Mouse (Mus musculus): ENCODE results near the gene Megf9. TPM values are rescaled to one million over a fixed set of nuclear protein-coding genes. Genes with fewer than 3 reads are reported as not detected.

The Megf9 gene
- polyA plus RNA-seq, 1 experiment from 2014 or later = 5.9 TPM

DNA sequence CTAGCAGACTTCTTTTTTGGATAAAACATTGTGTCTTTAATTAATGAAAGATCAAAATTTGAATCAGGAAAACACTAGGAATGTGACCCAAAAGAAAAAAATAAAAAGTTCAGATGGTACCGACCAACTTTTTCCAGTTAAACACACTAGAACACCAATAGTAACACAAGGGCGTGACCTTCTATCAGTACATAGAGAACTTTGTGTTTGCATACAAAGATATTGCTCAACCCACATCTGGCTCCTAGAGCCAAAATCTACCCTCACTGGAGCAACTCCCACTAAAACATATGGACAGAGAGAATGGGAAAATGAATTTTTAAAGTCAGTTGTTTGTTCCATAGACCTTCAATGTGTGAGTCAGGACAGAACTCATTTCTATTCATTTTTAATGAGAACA, 50.7 kb downstream of the Megf9 start:
- H3K9me3 ChIP-seq (replicated peaks; ENCODE audit: control insufficient read depth, low read length) = no peaks in the 10 kb centered on the region
- 75% methylated on average over 2 of the region's 2 CpGs for WGBS (ENCODE audit: insufficient replicate concordance)
- no peak overlapping the region for H3K4me3 ChIP-seq (ENCODE audit: low read depth, low read length)
- H3K36me3 ChIP-seq (ENCODE audit: control insufficient read depth, insufficient read depth, low read length) = no peaks in the 10 kb centered on the region
- no peak overlapping the region for H3K27ac ChIP-seq (ENCODE audit: low read depth, low read length)
- H3K27me3 ChIP-seq (ENCODE audit: control insufficient read depth, insufficient read depth, low read length) = no peaks in the 10 kb centered on the region
- no peak for ATAC-seq (replicated peaks; ENCODE audit: insufficient number of reproducible peaks, low FRiP score, low TSS enrichment)
- H3K4me2 ChIP-seq = no peak overlapping the region
- H3K4me1 ChIP-seq (ENCODE audit: control insufficient read depth, insufficient read depth, low read length) = no peaks in the 10 kb centered on the region
- no peak overlapping the region for H3K9ac ChIP-seq (ENCODE audit: low read depth, low read length)

DNA sequence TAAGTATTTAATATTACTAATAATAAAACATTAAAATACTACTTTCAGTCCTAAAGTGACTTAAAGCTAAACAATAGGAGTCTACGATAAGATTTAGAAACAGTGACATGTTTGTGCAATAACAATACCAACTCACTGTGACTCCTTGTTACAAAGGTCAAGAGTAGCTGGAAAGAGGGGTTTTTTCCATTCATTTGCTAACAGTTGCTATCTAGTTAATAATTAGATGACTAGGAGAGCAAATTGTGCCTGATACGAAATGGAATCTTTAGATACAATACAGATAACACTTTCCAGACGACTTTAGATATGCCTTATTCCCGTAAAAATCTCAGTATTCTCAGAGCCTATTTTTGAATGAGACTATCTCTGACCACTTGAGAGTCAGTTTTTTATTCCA, 52.9 kb downstream of the Megf9 start:
- Histone ChIP-seq H3K27me3 (ENCODE audit: control insufficient read depth, insufficient read depth, low read length) (no peaks in the 10 kb centered on the region), H3K36me3 (ENCODE audit: control insufficient read depth, insufficient read depth, low read length) (no peaks in the 10 kb centered on the region), H3K4me3 (ENCODE audit: low read depth, low read length) (no peak overlapping the region), H3K9me3 (replicated peaks; ENCODE audit: control insufficient read depth, low read length) (no peaks in the 10 kb centered on the region), H3K27ac (ENCODE audit: low read depth, low read length) (no peak overlapping the region), H3K9ac (ENCODE audit: low read depth, low read length) (no peak overlapping the region), H3K4me2 (no peak overlapping the region), H3K4me1 (ENCODE audit: control insufficient read depth, insufficient read depth, low read length) (no peaks in the 10 kb centered on the region)
- 72% methylated on average over 4 of the region's 4 CpGs for WGBS (ENCODE audit: insufficient replicate concordance)
- ATAC-seq (replicated peaks; ENCODE audit: insufficient number of reproducible peaks, low FRiP score, low TSS enrichment) = no peak

DNA sequence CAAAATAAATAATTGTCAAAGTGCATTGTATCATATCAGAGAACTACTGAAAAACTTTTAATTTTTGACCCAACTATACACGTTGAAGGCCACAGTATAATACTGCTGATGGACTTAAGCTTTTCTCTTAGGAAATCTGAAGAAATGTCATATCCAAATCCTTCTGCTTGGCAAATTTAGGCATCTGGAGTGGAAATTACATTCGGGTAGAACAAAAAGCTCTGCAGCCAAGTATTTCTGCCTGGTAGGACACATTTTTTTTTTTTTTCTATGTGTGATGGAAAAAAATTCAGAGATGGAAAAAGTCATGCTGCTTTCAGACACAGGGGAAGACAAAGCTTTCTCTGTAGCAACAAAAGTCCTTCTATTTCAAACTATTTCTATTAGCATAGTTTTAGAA, 63.4 kb downstream of the Megf9 start:
- no peak overlapping the region for H3K4me3 ChIP-seq (ENCODE audit: low read depth, low read length)
- H3K36me3 ChIP-seq (ENCODE audit: control insufficient read depth, insufficient read depth, low read length) = no peaks in the 10 kb centered on the region
- no peak overlapping the region for H3K4me2 ChIP-seq
- ATAC-seq (replicated peaks; ENCODE audit: insufficient number of reproducible peaks, low FRiP score, low TSS enrichment) = no peak
- H3K9me3 ChIP-seq (replicated peaks; ENCODE audit: control insufficient read depth, low read length) = no peaks in the 10 kb centered on the region
- no peaks in the 10 kb centered on the region for H3K27me3 ChIP-seq (ENCODE audit: control insufficient read depth, insufficient read depth, low read length)
- H3K9ac ChIP-seq (ENCODE audit: low read depth, low read length) = no peak overlapping the region
- no peak overlapping the region for H3K27ac ChIP-seq (ENCODE audit: low read depth, low read length)
- H3K4me1 ChIP-seq (ENCODE audit: control insufficient read depth, insufficient read depth, low read length) = no peaks in the 10 kb centered on the region
- WGBS (ENCODE audit: insufficient replicate concordance) = 75% methylated on average over 2 of the region's 2 CpGs

DNA sequence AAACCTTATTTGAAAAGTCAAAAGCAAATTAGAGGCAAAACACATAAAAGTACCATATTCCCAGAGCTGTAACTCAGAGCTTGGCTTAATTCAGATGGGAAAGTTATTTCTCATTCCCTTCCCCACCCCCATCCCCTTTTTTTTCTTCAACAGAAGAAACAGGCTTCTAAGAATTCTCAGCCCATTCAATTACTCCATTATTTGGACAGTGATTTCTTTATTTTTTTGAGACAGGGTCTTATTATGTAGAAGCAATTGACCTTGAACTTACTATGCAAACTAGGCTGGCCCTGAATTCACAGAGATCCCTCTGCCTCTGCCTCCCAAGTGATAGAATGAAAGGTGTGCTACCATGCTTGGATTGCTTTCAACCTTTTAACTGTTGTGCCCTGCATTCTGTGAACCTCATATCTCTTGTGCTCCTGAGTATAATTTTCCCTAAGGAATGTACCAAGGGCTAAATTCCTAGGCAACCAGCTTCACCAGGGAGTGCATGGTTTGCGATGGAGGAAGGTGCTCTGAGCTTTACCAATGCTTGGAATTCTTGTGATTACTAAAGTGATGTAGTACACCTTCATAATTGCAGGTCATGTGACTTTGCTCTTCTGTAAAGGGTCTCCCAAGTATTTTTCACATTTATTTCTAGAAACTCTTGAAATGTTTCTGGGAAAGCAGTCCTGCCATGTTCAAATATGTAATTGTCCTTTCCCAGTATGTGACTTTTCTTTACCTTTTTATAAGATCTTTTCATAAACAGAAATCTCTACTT, 68.7 kb downstream of the Megf9 start:
- H3K27me3 ChIP-seq (ENCODE audit: control insufficient read depth, insufficient read depth, low read length) = no peaks in the 10 kb centered on the region
- H3K4me1 ChIP-seq (ENCODE audit: control insufficient read depth, insufficient read depth, low read length) = no peaks in the 10 kb centered on the region
- ATAC-seq (replicated peaks; ENCODE audit: insufficient number of reproducible peaks, low FRiP score, low TSS enrichment) = no peak
- no peak overlapping the region for H3K4me2 ChIP-seq
- 83% methylated on average over 1 of the region's 1 CpGs for WGBS (ENCODE audit: insufficient replicate concordance)
- H3K36me3 ChIP-seq (ENCODE audit: control insufficient read depth, insufficient read depth, low read length) = no peaks in the 10 kb centered on the region
- H3K9ac ChIP-seq (ENCODE audit: low read depth, low read length) = no peak overlapping the region
- no peak overlapping the region for H3K27ac ChIP-seq (ENCODE audit: low read depth, low read length)
- H3K9me3 ChIP-seq (replicated peaks; ENCODE audit: control insufficient read depth, low read length) = no peaks in the 10 kb centered on the region
- no peak overlapping the region for H3K4me3 ChIP-seq (ENCODE audit: low read depth, low read length)

DNA sequence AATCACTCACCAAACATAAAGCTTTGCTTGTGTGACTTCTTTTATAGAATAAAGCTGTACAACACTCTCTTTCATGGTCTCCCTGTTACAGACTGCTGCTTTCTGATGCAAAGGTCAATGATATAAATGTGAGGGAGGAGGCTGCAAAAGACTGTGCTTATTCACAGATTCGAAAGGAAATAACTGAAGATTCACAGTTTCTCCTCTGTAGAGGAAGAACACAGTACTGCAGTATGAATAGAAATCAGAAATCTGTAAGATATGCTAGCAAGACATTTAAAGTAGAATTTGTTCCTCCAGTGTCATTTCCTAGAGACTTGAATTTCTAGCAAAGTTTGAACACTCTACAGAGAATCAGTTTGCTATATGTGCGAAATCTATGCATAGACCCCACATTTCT, 71.5 kb downstream of the Megf9 start:
- no peak overlapping the region for H3K4me3 ChIP-seq (ENCODE audit: low read depth, low read length)
- no peaks in the 10 kb centered on the region for H3K36me3 ChIP-seq (ENCODE audit: control insufficient read depth, insufficient read depth, low read length)
- no peaks in the 10 kb centered on the region for H3K4me1 ChIP-seq (ENCODE audit: control insufficient read depth, insufficient read depth, low read length)
- WGBS (ENCODE audit: insufficient replicate concordance) = 81% methylated on average over 2 of the region's 2 CpGs
- H3K9ac ChIP-seq (ENCODE audit: low read depth, low read length) = no peak overlapping the region
- H3K4me2 ChIP-seq = no peak overlapping the region
- no peak for ATAC-seq (replicated peaks; ENCODE audit: insufficient number of reproducible peaks, low FRiP score, low TSS enrichment)
- no peaks in the 10 kb centered on the region for H3K27me3 ChIP-seq (ENCODE audit: control insufficient read depth, insufficient read depth, low read length)
- H3K9me3 ChIP-seq (replicated peaks; ENCODE audit: control insufficient read depth, low read length) = no peaks in the 10 kb centered on the region
- H3K27ac ChIP-seq (ENCODE audit: low read depth, low read length) = no peak overlapping the region

DNA sequence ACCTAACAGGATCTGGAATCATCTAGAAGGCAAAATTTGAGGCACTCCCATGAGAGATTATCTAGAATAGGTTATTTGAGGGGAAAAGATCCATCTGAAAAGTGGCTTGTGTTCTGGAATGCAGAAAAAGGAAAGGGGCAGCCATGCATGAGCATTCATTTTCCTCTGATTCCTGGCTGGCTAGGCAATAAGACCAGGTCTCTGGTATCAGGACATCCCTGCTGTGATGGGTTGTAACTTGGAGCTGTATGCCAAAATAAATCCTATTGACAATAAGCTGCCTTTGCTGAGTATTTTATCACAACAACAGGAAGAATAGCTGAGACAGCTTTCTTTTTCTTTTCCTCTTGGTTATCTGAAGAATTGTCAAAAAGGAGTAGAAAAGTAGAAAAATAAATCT, 73.4 kb downstream of the Megf9 start:
- no peak for ATAC-seq (replicated peaks; ENCODE audit: insufficient number of reproducible peaks, low FRiP score, low TSS enrichment)
- Histone ChIP-seq H3K4me3 (ENCODE audit: low read depth, low read length) (no peak overlapping the region), H3K9ac (ENCODE audit: low read depth, low read length) (no peak overlapping the region), H3K36me3 (ENCODE audit: control insufficient read depth, insufficient read depth, low read length) (no peaks in the 10 kb centered on the region), H3K4me2 (no peak overlapping the region), H3K9me3 (replicated peaks; ENCODE audit: control insufficient read depth, low read length) (no peaks in the 10 kb centered on the region), H3K27me3 (ENCODE audit: control insufficient read depth, insufficient read depth, low read length) (no peaks in the 10 kb centered on the region), H3K27ac (ENCODE audit: low read depth, low read length) (no peak overlapping the region), H3K4me1 (ENCODE audit: control insufficient read depth, insufficient read depth, low read length) (no peaks in the 10 kb centered on the region)

DNA sequence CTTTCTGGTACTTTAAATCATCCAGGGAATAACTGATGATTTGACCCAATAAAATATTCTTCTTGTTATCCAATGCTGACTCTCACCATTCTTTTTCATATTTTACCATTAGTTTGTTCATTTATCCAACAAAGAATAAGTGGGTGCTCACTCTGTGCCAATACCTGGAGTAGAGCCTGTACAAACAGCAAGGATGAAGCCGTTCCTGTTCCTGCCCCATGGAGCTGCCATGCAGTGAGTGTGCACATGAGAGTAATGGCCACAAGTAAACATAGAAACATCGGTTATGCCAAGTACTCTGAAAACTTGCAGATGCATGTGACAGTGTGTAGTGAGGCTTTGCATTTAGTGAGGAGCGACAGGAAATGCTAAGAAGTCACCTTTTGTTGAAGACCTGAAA, 82.6 kb downstream of the Megf9 start:
- Histone ChIP-seq H3K4me3 (ENCODE audit: low read depth, low read length) (no peak overlapping the region), H3K36me3 (ENCODE audit: control insufficient read depth, insufficient read depth, low read length) (no peaks in the 10 kb centered on the region), H3K27me3 (ENCODE audit: control insufficient read depth, insufficient read depth, low read length) (no peaks in the 10 kb centered on the region), H3K9ac (ENCODE audit: low read depth, low read length) (no peak overlapping the region), H3K9me3 (replicated peaks; ENCODE audit: control insufficient read depth, low read length) (no peaks in the 10 kb centered on the region), H3K27ac (ENCODE audit: low read depth, low read length) (no peak overlapping the region), H3K4me1 (ENCODE audit: control insufficient read depth, insufficient read depth, low read length) (no peaks in the 10 kb centered on the region), H3K4me2 (no peak overlapping the region)
- ATAC-seq (replicated peaks; ENCODE audit: insufficient number of reproducible peaks, low FRiP score, low TSS enrichment) = no peak
- WGBS (ENCODE audit: insufficient replicate concordance) = 83% methylated on average over 3 of the region's 3 CpGs

DNA sequence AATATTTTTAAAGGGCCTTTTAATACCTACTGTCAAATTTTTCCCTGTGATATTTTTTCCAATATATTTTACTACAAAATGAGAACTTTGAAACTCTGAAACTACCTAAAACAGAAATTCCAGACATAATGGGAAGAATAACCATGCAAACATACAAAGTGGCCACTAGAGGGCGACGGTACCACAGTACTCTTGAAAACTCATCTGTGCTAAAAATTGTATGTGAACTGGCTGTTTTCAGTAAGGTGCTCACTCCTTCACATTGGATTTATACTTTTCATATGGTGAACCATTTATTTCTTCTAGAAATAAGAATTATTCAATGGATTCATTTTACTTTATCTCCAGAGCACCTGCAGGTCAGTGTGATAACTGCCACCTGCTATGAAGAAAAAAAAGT, 83.0 kb downstream of the Megf9 start:
- Histone ChIP-seq H3K27me3 (ENCODE audit: control insufficient read depth, insufficient read depth, low read length) (no peaks in the 10 kb centered on the region), H3K4me1 (ENCODE audit: control insufficient read depth, insufficient read depth, low read length) (no peaks in the 10 kb centered on the region), H3K9ac (ENCODE audit: low read depth, low read length) (no peak overlapping the region), H3K36me3 (ENCODE audit: control insufficient read depth, insufficient read depth, low read length) (no peaks in the 10 kb centered on the region), H3K27ac (ENCODE audit: low read depth, low read length) (no peak overlapping the region), H3K4me2 (no peak overlapping the region), H3K9me3 (replicated peaks; ENCODE audit: control insufficient read depth, low read length) (no peaks in the 10 kb centered on the region), H3K4me3 (ENCODE audit: low read depth, low read length) (no peak overlapping the region)
- no peak for ATAC-seq (replicated peaks; ENCODE audit: insufficient number of reproducible peaks, low FRiP score, low TSS enrichment)
- WGBS (ENCODE audit: insufficient replicate concordance) = 0% methylated on average over 2 of the region's 2 CpGs

DNA sequence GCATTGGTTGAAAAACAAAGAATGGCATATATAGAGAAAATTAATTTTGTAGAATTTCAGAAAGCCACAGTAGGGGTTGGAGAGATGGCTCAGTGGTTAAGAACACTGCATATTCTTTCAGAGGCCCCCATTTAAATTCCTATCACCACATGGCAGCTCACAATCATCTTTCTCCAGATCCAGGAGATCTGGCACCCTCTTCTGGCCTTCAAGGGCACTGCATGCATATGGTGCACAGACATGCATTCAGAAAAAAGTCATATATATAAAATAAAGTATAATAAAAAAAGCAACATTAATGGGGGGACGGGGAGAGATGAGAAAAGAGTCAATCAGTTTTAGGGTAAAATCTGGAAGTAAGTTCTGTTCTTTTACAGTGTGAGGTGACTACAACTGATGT, 85.1 kb downstream of the Megf9 start:
- H3K27me3 ChIP-seq (ENCODE audit: control insufficient read depth, insufficient read depth, low read length) = no peaks in the 10 kb centered on the region
- 69% methylated on average over 1 of the region's 1 CpGs for WGBS (ENCODE audit: insufficient replicate concordance)
- no peaks in the 10 kb centered on the region for H3K9me3 ChIP-seq (replicated peaks; ENCODE audit: control insufficient read depth, low read length)
- no peak overlapping the region for H3K4me2 ChIP-seq
- H3K36me3 ChIP-seq (ENCODE audit: control insufficient read depth, insufficient read depth, low read length) = no peaks in the 10 kb centered on the region
- no peak overlapping the region for H3K27ac ChIP-seq (ENCODE audit: low read depth, low read length)
- no peak for ATAC-seq (replicated peaks; ENCODE audit: insufficient number of reproducible peaks, low FRiP score, low TSS enrichment)
- H3K4me3 ChIP-seq (ENCODE audit: low read depth, low read length) = no peak overlapping the region
- no peak overlapping the region for H3K9ac ChIP-seq (ENCODE audit: low read depth, low read length)
- no peaks in the 10 kb centered on the region for H3K4me1 ChIP-seq (ENCODE audit: control insufficient read depth, insufficient read depth, low read length)

Measured in heart, embryonic 11.5 days (tissue).